Mouse (Mus musculus): ENCODE data around the gene Adamts4. TPM values are rescaled to one million over a fixed set of nuclear protein-coding genes. Genes with fewer than 3 reads are reported as not detected.

Adamts4 gene
- polyA plus RNA-seq, 1 experiment from 2014 or later: 3.0 TPM

DNA sequence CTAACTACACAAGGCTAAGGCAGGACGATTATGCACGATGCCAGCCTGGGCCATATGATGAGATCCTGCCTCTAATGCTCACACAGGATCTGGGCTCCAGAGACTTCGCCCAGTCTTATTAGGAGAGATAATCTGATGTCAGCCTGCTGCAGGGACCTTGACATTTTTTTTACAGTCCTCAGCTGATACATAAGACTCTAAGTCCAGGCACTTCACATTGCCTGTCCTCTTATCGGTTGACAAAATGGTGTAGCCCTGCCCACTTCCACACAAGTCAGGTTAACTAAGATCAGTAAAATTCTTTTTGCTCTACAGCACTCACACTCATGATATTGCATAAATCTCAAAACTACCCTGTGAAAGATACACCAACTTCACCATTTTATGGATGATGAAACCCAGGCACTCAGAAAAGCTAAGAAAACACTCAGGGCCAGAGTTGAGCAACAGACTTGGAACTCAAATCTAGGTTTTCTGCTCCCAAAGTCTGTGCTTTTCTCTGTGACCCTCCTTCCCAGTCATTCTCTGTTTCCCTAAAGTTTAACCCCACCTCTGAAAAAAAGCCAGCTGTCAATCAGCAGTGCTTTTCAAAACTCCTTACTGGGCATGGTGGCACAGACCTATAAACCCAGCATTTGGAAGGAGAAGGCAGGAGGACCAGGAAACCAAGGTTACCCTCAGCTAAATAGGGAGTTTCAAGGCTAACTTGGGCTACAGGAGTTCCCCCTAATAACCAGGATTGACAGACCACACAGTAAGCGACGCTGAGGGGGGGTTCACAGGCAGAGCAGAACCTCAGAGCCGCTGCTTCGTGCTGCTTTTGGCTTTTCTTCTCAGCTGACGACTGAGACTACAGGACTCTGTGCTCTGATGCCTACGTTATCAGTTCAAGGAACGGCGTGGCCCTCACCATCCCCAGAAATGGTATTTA is 17.2 kb upstream of the Adamts4 start:
- peaks cover 4 to 5% of the 10 kb centered on the region in 2 experiments; a peak in 2 of 4 replicates for H3K4me1 ChIP-seq (ENCODE audit: control insufficient read depth in 2 of 2, insufficient read depth in 2 of 2, low read length in 2 of 2)
- H3K4me2 ChIP-seq (ENCODE audit: low read length): no peak overlapping the region
- no peaks in the 10 kb centered on the region for H3K27me3 ChIP-seq (ENCODE audit: control insufficient read depth, insufficient read depth, low read length)
- H3K9me3 ChIP-seq (ENCODE audit: control insufficient read depth, low read length): no peaks in the 10 kb centered on the region
- H3K36me3 ChIP-seq (ENCODE audit: control insufficient read depth, insufficient read depth, low read length): peaks cover 46% of the 10 kb centered on the region
- H3K4me3 ChIP-seq (ENCODE audit: control insufficient read depth in 1 of 2, insufficient read depth in 1 of 2, low read depth in 1 of 2, low read length in 2 of 2): no peak overlapping the region
- WGBS: 54% methylated on average over 12 of the region's 12 CpGs
- no peak overlapping the region for H3K9ac ChIP-seq (ENCODE audit: low read length)
- ATAC-seq (ENCODE audit: insufficient number of reproducible peaks, insufficient read depth, low FRiP score, low read depth): no peak
- H3K27ac ChIP-seq (replicated peaks in 1 of 2; ENCODE audit: control insufficient read depth in 1 of 2, insufficient read depth in 1 of 2, low read depth in 2 of 2, low read length in 2 of 2): no peak overlapping the region

GRCm38 (mm10) chr1:171234126-171234525 is 16.1 kb upstream of the Adamts4 start, which contains the start of gene Fcer1g:
TSS of gene Fcer1g (minus strand) at chr1:171234365.
- 0 out of 2 replicates have a peak within 1 kb of the TSS, but pooled peaks have one; percentile 7 for H3K9ac ChIP-seq (ENCODE audit: low read length)
- H3K9me3 ChIP-seq (ENCODE audit: control insufficient read depth, low read length): no peaks in the 10 kb centered on the region
- H3K4me1 ChIP-seq (ENCODE audit: control insufficient read depth in 2 of 2, insufficient read depth in 2 of 2, low read length in 2 of 2): peaks cover 4 to 5% of the 10 kb centered on the region in 2 experiments; a peak in 2 of 4 replicates
- 85% methylated on average over 14 of the region's 14 CpGs for WGBS
- peaks cover 57% of the 10 kb centered on the region for H3K36me3 ChIP-seq (ENCODE audit: control insufficient read depth, insufficient read depth, low read length)
- no peak within 1 kb of the TSS for H3K4me3 ChIP-seq (ENCODE audit: control insufficient read depth in 1 of 2, insufficient read depth in 1 of 2, low read depth in 1 of 2, low read length in 2 of 2)
- H3K4me2 ChIP-seq (ENCODE audit: low read length): no peak within 1 kb of the TSS
- peak within 1 kb of the TSS in 1 of 2 experiments; percentile 14; a peak in 1 of 4 replicates for H3K27ac ChIP-seq (replicated peaks in 1 of 2; ENCODE audit: control insufficient read depth in 1 of 2, insufficient read depth in 1 of 2, low read depth in 2 of 2, low read length in 2 of 2)
- no peak for ATAC-seq (ENCODE audit: insufficient number of reproducible peaks, insufficient read depth, low FRiP score, low read depth)
- no peaks in the 10 kb centered on the region for H3K27me3 ChIP-seq (ENCODE audit: control insufficient read depth, insufficient read depth, low read length)

- no peak for ATAC-seq (ENCODE audit: insufficient number of reproducible peaks, insufficient read depth, low FRiP score, low read depth)
- H3K27ac ChIP-seq (replicated peaks in 1 of 2; ENCODE audit: control insufficient read depth in 1 of 2, insufficient read depth in 1 of 2, low read depth in 2 of 2, low read length in 2 of 2): 0 out of 4 replicates have a peak overlapping the region, but pooled peaks of 1 of the 2 experiments have one; percentile 14
- H3K4me3 ChIP-seq (ENCODE audit: control insufficient read depth in 1 of 2, insufficient read depth in 1 of 2, low read depth in 1 of 2, low read length in 2 of 2): no peak overlapping the region
- no peaks in the 10 kb centered on the region for H3K9me3 ChIP-seq (ENCODE audit: control insufficient read depth, low read length)
- 0 out of 2 replicates have a peak overlapping the region, but pooled peaks have one; percentile 7 for H3K9ac ChIP-seq (ENCODE audit: low read length)
- no peak overlapping the region for H3K4me2 ChIP-seq (ENCODE audit: low read length)
- H3K27me3 ChIP-seq (ENCODE audit: control insufficient read depth, insufficient read depth, low read length): no peaks in the 10 kb centered on the region
- peaks cover 4 to 5% of the 10 kb centered on the region in 2 experiments; a peak in 2 of 4 replicates for H3K4me1 ChIP-seq (ENCODE audit: control insufficient read depth in 2 of 2, insufficient read depth in 2 of 2, low read length in 2 of 2)
- 86% methylated on average over 4 of the region's 4 CpGs for WGBS
- peaks cover 61% of the 10 kb centered on the region for H3K36me3 ChIP-seq (ENCODE audit: control insufficient read depth, insufficient read depth, low read length)
Observed at GRCm38 (mm10) chr1:171234538-171234937, 15.7 kb upstream of the Adamts4 start.

- Histone ChIP-seq H3K9me3 (ENCODE audit: control insufficient read depth, low read length) (no peaks in the 10 kb centered on the region), H3K4me3 (ENCODE audit: control insufficient read depth in 1 of 2, insufficient read depth in 1 of 2, low read depth in 1 of 2, low read length in 2 of 2) (no peak overlapping the region), H3K27me3 (ENCODE audit: control insufficient read depth, insufficient read depth, low read length) (no peaks in the 10 kb centered on the region), H3K4me1 (ENCODE audit: control insufficient read depth in 2 of 2, insufficient read depth in 2 of 2, low read length in 2 of 2) (peaks cover 4 to 5% of the 10 kb centered on the region in 2 experiments; a peak in 2 of 4 replicates), H3K36me3 (ENCODE audit: control insufficient read depth, insufficient read depth, low read length) (peaks cover 74% of the 10 kb centered on the region), H3K9ac (ENCODE audit: low read length) (no peak overlapping the region), H3K27ac (replicated peaks in 1 of 2; ENCODE audit: control insufficient read depth in 1 of 2, insufficient read depth in 1 of 2, low read depth in 2 of 2, low read length in 2 of 2) (no peak overlapping the region), H3K4me2 (ENCODE audit: low read length) (no peak overlapping the region)
- WGBS: 51% methylated on average over 4 of the region's 4 CpGs
- ATAC-seq (ENCODE audit: insufficient number of reproducible peaks, insufficient read depth, low FRiP score, low read depth): no peak
Observed at GRCm38 (mm10) chr1:171235791-171236190, 14.4 kb upstream of the Adamts4 start.

DNA sequence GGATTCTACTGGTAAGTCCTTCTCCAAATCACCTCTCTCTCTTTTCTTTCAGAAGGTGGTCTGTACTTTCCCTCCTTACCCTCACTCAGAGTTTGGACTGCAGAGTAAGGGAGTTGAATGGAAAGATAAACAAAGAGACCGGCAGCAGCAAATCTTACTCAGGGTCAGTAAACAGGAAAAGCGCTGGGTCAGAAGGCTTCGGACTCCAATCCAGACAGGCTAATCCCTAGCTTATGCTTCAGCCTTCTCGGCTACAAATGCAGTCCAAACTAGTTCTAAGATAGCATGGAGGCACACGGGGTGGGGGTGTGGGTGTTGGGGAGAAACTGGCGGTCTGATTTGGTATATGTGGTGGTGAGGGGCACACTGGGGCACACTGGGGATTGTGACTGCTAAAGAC is 12.8 kb upstream of the Adamts4 start:
- H3K4me1 ChIP-seq (ENCODE audit: control insufficient read depth in 2 of 2, insufficient read depth in 2 of 2, low read length in 2 of 2): peaks cover 4 to 5% of the 10 kb centered on the region in 2 experiments; a peak in 2 of 4 replicates
- no peak overlapping the region for H3K4me3 ChIP-seq (ENCODE audit: control insufficient read depth in 1 of 2, insufficient read depth in 1 of 2, low read depth in 1 of 2, low read length in 2 of 2)
- ATAC-seq (ENCODE audit: insufficient number of reproducible peaks, insufficient read depth, low FRiP score, low read depth): no peak
- H3K27me3 ChIP-seq (ENCODE audit: control insufficient read depth, insufficient read depth, low read length): no peaks in the 10 kb centered on the region
- no peak overlapping the region for H3K4me2 ChIP-seq (ENCODE audit: low read length)
- WGBS: 75% methylated on average over 6 of the region's 6 CpGs
- H3K9me3 ChIP-seq (ENCODE audit: control insufficient read depth, low read length): no peaks in the 10 kb centered on the region
- H3K36me3 ChIP-seq (ENCODE audit: control insufficient read depth, insufficient read depth, low read length): peaks cover 89% of the 10 kb centered on the region
- H3K27ac ChIP-seq (replicated peaks in 1 of 2; ENCODE audit: control insufficient read depth in 1 of 2, insufficient read depth in 1 of 2, low read depth in 2 of 2, low read length in 2 of 2): no peak overlapping the region
- H3K9ac ChIP-seq (ENCODE audit: low read length): no peak overlapping the region

GRCm38 (mm10) chr1:171238463-171238862 is 11.8 kb upstream of the Adamts4 start:
- H3K27me3 ChIP-seq (ENCODE audit: control insufficient read depth, insufficient read depth, low read length): no peaks in the 10 kb centered on the region
- H3K4me1 ChIP-seq (ENCODE audit: control insufficient read depth in 2 of 2, insufficient read depth in 2 of 2, low read length in 2 of 2): peaks cover 3 to 4% of the 10 kb centered on the region in 2 experiments; a peak in 2 of 4 replicates
- no peak overlapping the region for H3K4me3 ChIP-seq (ENCODE audit: control insufficient read depth in 1 of 2, insufficient read depth in 1 of 2, low read depth in 1 of 2, low read length in 2 of 2)
- H3K4me2 ChIP-seq (ENCODE audit: low read length): no peak overlapping the region
- H3K36me3 ChIP-seq (ENCODE audit: control insufficient read depth, insufficient read depth, low read length): peaks cover 99% of the 10 kb centered on the region
- WGBS: 66% methylated on average over 14 of the region's 14 CpGs
- ATAC-seq (ENCODE audit: insufficient number of reproducible peaks, insufficient read depth, low FRiP score, low read depth): no peak
- H3K9ac ChIP-seq (ENCODE audit: low read length): no peak overlapping the region
- no peaks in the 10 kb centered on the region for H3K9me3 ChIP-seq (ENCODE audit: control insufficient read depth, low read length)
- no peak overlapping the region for H3K27ac ChIP-seq (replicated peaks in 1 of 2; ENCODE audit: control insufficient read depth in 1 of 2, insufficient read depth in 1 of 2, low read depth in 2 of 2, low read length in 2 of 2)

GRCm38 (mm10) chr1:171239992-171240744 is 10.1 kb upstream of the Adamts4 start:
- Histone ChIP-seq H3K27me3 (ENCODE audit: control insufficient read depth, insufficient read depth, low read length) (no peaks in the 10 kb centered on the region), H3K27ac (replicated peaks in 1 of 2; ENCODE audit: control insufficient read depth in 1 of 2, insufficient read depth in 1 of 2, low read depth in 2 of 2, low read length in 2 of 2) (no peak overlapping the region), H3K4me2 (ENCODE audit: low read length) (no peak overlapping the region), H3K36me3 (ENCODE audit: control insufficient read depth, insufficient read depth, low read length) (peaks cover 98% of the 10 kb centered on the region), H3K9ac (ENCODE audit: low read length) (no peak overlapping the region; the same call in 1 of the 2 replicates), H3K4me3 (ENCODE audit: control insufficient read depth in 1 of 2, insufficient read depth in 1 of 2, low read depth in 1 of 2, low read length in 2 of 2) (no peak overlapping the region), H3K9me3 (ENCODE audit: control insufficient read depth, low read length) (no peaks in the 10 kb centered on the region), H3K4me1 (ENCODE audit: control insufficient read depth in 2 of 2, insufficient read depth in 2 of 2, low read length in 2 of 2) (peaks cover 0 to 4% of the 10 kb centered on the region in 2 experiments; a peak in 1 of 4 replicates)
- ATAC-seq (ENCODE audit: insufficient number of reproducible peaks, insufficient read depth, low FRiP score, low read depth): no peak
- WGBS: 73% methylated on average over 15 of the region's 15 CpGs
